Mouse (Mus musculus): Measurements from ENCODE around the gene Mkln1.

GRCm38 (mm10) chr6:31522478-31522877 lies 123.9 kb downstream of the Mkln1 start:
- TF ChIP-seq CTCF (IDR thresholded peaks at IDR 0.05; ENCODE audit: control insufficient read depth, insufficient read depth, low read length) (no peak), POLR2A (IDR thresholded peaks at IDR 0.05; ENCODE audit: borderline replicate concordance, control insufficient read depth, low read depth, low read length) (no peak)

All from bone marrow, adult 2 months (tissue).